ENCODE assay signal across 25 mouse cellular contexts in genomic region chr11:98623981-98624380, GRCm38 (mm10). TPM values are rescaled to one million over a fixed set of nuclear protein-coding genes. Genes with fewer than 3 reads are reported as not detected.
A peak's percentile ranks its signal among the peaks of the same experiment; 100 is the strongest.
DNase-seq lines count a peak whose midpoint lies in the region; ATAC-seq and TF ChIP-seq lines count a peak whose summit lies in the region.
"Not testable (repeated sequence)": the region's sequence is repeated elsewhere in the genome, so short reads cannot be mapped to it uniquely, and the experiment has no call there.
"Had no signal": no experiment of that assay in that cellular context is flagged by ENCODE, and none has a peak within 500 bp of the region (broad histone marks: within the 10 kb centered on the region; RNA-seq: fewer than 3 reads in every experiment).

No protein-coding gene starts in this region.

- not testable (repeated sequence) for H3K9me3 ChIP-seq in heart, embryonic 10.5 days; intestine, embryonic 14.5 days (ENCODE audit: control insufficient read depth, low read length)

- H3K36me3 ChIP-seq in heart, embryonic 10.5 days; intestine, embryonic 14.5 days (ENCODE audit: control insufficient read depth, insufficient read depth, low read length); kidney, adult 2 months (ENCODE audit: control insufficient read depth, insufficient read depth, low read length); liver, adult 2 months (ENCODE audit: control insufficient read depth, insufficient read depth, low read length): not testable (repeated sequence)

- H3K79me2 ChIP-seq in liver, adult 2 months (ENCODE audit: control insufficient read depth, insufficient read depth, low read length): not testable (repeated sequence)

- H3K4me3 ChIP-seq in heart, embryonic 10.5 days; intestine, embryonic 14.5 days (ENCODE audit: low read depth, low read length); kidney, adult 2 months (ENCODE audit: insufficient read depth, low read depth, low read length); liver, adult 2 months (ENCODE audit: insufficient read depth, low read depth, low read length): not testable (repeated sequence)

- peak; percentile 15 for DNase-seq in NIH3T3 (ENCODE audit: low read depth)
- DNase-seq in heart, embryonic 10.5 days (ENCODE audit: low spot score): peak; percentile 10
- peak; percentile 28 for DNase-seq in intestine, embryonic 14.5 days (ENCODE audit: low spot score)
- peak; percentile 55 for DNase-seq in kidney, adult 2 months
- DNase-seq in kidney, adult 8-10 months: peak; percentile 9 to 23
- DNase-seq in kidney, adult 9 months: peak; percentile 56
- peak; percentile 48 for DNase-seq in liver, adult 2 months (ENCODE audit: extremely low read depth, low read depth, low spot score)

- not testable (repeated sequence) for H3K9ac ChIP-seq in intestine, embryonic 14.5 days (ENCODE audit: low read length); liver, adult 2 months (ENCODE audit: low read depth, low read length)

- H3K27me3 ChIP-seq in heart, embryonic 10.5 days (ENCODE audit: insufficient read depth, poor library complexity, severe bottlenecking); intestine, embryonic 14.5 days (replicated peaks; ENCODE audit: control insufficient read depth, insufficient read depth, low read length); kidney, adult 2 months (replicated peaks; ENCODE audit: control insufficient read depth, insufficient read depth, low read length); liver, adult 2 months (ENCODE audit: control insufficient read depth, insufficient read depth, low read length): not testable (repeated sequence)

- ATAC-seq in intestine, embryonic 14.5 days (replicated peaks; ENCODE audit: low FRiP score, low TSS enrichment, low read depth): not testable (repeated sequence)

- not testable (repeated sequence) for TF ChIP-seq CTCF in kidney, adult 2 months (conservative IDR thresholded peaks at IDR 0.05; ENCODE audit: insufficient read depth, insufficient read length, low read depth, low read length); liver, adult 2 months (IDR thresholded peaks at IDR 0.05; ENCODE audit: low read depth, low read length)

- 78% methylated on average over 6 of the region's 6 CpGs for WGBS in heart, embryonic 10.5 days
- 85% methylated on average over 6 of the region's 6 CpGs for WGBS in intestine, embryonic 14.5 days
- WGBS in kidney, adult 2 months: 50% methylated on average over 6 of the region's 6 CpGs
- 61% methylated on average over 6 of the region's 6 CpGs for WGBS in liver, adult 2 months

- not testable (repeated sequence) for H3K4me2 ChIP-seq in intestine, embryonic 14.5 days (ENCODE audit: low read length)

- not testable (repeated sequence) for TF ChIP-seq POLR2A in kidney, adult 2 months (IDR thresholded peaks at IDR 0.05; ENCODE audit: low read depth, low read length); liver, adult 2 months (IDR thresholded peaks at IDR 0.05; ENCODE audit: extremely low read depth, insufficient read depth, low read length)

- H3K27ac ChIP-seq in heart, embryonic 10.5 days; intestine, embryonic 14.5 days (ENCODE audit: low read depth); kidney, adult 2 months (ENCODE audit: insufficient read depth, low read depth, low read length); liver, adult 2 months (replicated peaks; ENCODE audit: insufficient read depth, low read depth, low read length): not testable (repeated sequence)

- not testable (repeated sequence) for H3K4me1 ChIP-seq in heart, embryonic 10.5 days; intestine, embryonic 14.5 days (replicated peaks; ENCODE audit: control insufficient read depth, insufficient read depth, low read length); kidney, adult 2 months (ENCODE audit: control insufficient read depth, insufficient read depth, low read length); liver, adult 2 months (ENCODE audit: control insufficient read depth, insufficient read depth, low read length)

RNA-seq across cellular contexts. Expression of gene Gm12355, which starts 1.5 kb away (rescaled TPM):
- polyA plus RNA-seq in heart, embryonic 10.5 days (2016; fragmentation: Nextera tagmentation; extraction: Ambion mirVana): 0.71 and 1.0 TPM in 2 replicates
- 1.2 and 1.3 TPM in 2 replicates for polyA plus RNA-seq in intestine, embryonic 14.5 days (2014; fragmentation: Nextera tagmentation; extraction: Ambion mirVana)
- polyA plus RNA-seq in kidney, adult 2 months (2012; rRNA removed): not detected in 2 replicates
- total RNA-seq in liver, adult 2 months (2014; rRNA removed): not detected in 2 replicates
- polyA plus RNA-seq in liver, adult 2 months (2012; rRNA removed): not detected in 2 replicates
- polyA plus RNA-seq: adrenal gland, adult 2 months; G1E had no signal

RNA-seq across cellular contexts. Expression of gene Gsdma3, which starts 2.2 kb away (rescaled TPM):
- polyA plus RNA-seq in heart, embryonic 10.5 days (2016; fragmentation: Nextera tagmentation; extraction: Ambion mirVana): not detected in 2 replicates
- polyA plus RNA-seq in intestine, embryonic 14.5 days (2014; fragmentation: Nextera tagmentation; extraction: Ambion mirVana): not detected in 2 replicates
- polyA plus RNA-seq in kidney, adult 2 months (2012; rRNA removed): not detected in 2 replicates
- not detected in 2 replicates for total RNA-seq in liver, adult 2 months (2014; rRNA removed)
- not detected in 2 replicates for polyA plus RNA-seq in liver, adult 2 months (2012; rRNA removed)
- total RNA-seq: CH12.LX, ES-E14, G1E, MEL had no signal
- polyA plus RNA-seq: activated CD4-positive, CD25-positive, alpha-beta regulatory T cell, adult 4 months; adrenal gland, adult 2 months; brain, embryonic 14.5 days; C2C12; cerebellum, adult 2 months; G1E; Patski had no signal

RNA-seq across cellular contexts. Expression of gene Gsdma2, which starts 22.6 kb away (rescaled TPM):
- not detected in 2 replicates for polyA plus RNA-seq in heart, embryonic 10.5 days (2016; fragmentation: Nextera tagmentation; extraction: Ambion mirVana)
- polyA plus RNA-seq in intestine, embryonic 14.5 days (2014; fragmentation: Nextera tagmentation; extraction: Ambion mirVana): not detected in 2 replicates
- polyA plus RNA-seq in kidney, adult 2 months (2012; rRNA removed): not detected in 2 replicates
- not detected in 2 replicates for total RNA-seq in liver, adult 2 months (2014; rRNA removed)
- polyA plus RNA-seq in liver, adult 2 months (2012; rRNA removed): not detected in 2 replicates
- total RNA-seq: CH12.LX, ES-E14, MEL had no signal
- polyA plus RNA-seq: activated CD4-positive, CD25-positive, alpha-beta regulatory T cell, adult 4 months; brain, embryonic 14.5 days; C2C12; CD4-positive, CD25-positive, alpha-beta regulatory T cell, adult 4 months; cerebellum, adult 2 months; G1E; Patski had no signal

RNA-seq across cellular contexts. Expression of gene Lrrc3c, which starts 25.9 kb away (rescaled TPM):
- not detected in 2 replicates for polyA plus RNA-seq in heart, embryonic 10.5 days (2016; fragmentation: Nextera tagmentation; extraction: Ambion mirVana)
- polyA plus RNA-seq in intestine, embryonic 14.5 days (2014; fragmentation: Nextera tagmentation; extraction: Ambion mirVana): not detected in 2 replicates
- not detected in 2 replicates for polyA plus RNA-seq in kidney, adult 2 months (2012; rRNA removed)
- not detected in 2 replicates for total RNA-seq in liver, adult 2 months (2014; rRNA removed)
- polyA plus RNA-seq in liver, adult 2 months (2012; rRNA removed): not detected in 2 replicates
- total RNA-seq: adrenal gland, adult 18-20 months; adrenal gland, adult 2 months; adrenal gland, adult 8-10 months; adrenal gland, postnatal 10 days; adrenal gland, postnatal 14 days; adrenal gland, postnatal 25 days; adrenal gland, postnatal 36 days; adrenal gland, postnatal 4 days; CH12.LX; ES-E14; G1E; MEL had no signal
- polyA plus RNA-seq: activated CD4-positive, CD25-positive, alpha-beta regulatory T cell, adult 4 months; adrenal gland, adult 2 months; brain, embryonic 14.5 days; C2C12; CD4-positive, CD25-positive, alpha-beta regulatory T cell, adult 4 months; cerebellum, adult 2 months; G1E; Patski had no signal

RNA-seq across cellular contexts. Expression of gene Ormdl3, which starts 36.8 kb away (rescaled TPM):
- polyA plus RNA-seq in heart, embryonic 10.5 days (2016; fragmentation: Nextera tagmentation; extraction: Ambion mirVana): 56.1 and 61.0 TPM in 2 replicates
- 7.2 and 8.5 TPM in 2 replicates for polyA plus RNA-seq in intestine, embryonic 14.5 days (2014; fragmentation: Nextera tagmentation; extraction: Ambion mirVana)
- polyA plus RNA-seq in kidney, adult 2 months (2012; rRNA removed): 57.2 and 60.2 TPM in 2 replicates
- 48.3 and 62.0 TPM in 2 replicates for total RNA-seq in liver, adult 2 months (2014; rRNA removed)
- polyA plus RNA-seq in liver, adult 2 months (2012; rRNA removed): 119 and 166 TPM in 2 replicates
